Mouse (Mus musculus) T-helper 17 cell (primary cell): Measurements from ENCODE around the gene Rasgrf1.

Source experiments
- in situ Hi-C, 2 experiments: fragments of 300-600 bp; cut with MboI, MseI; formaldehyde crosslinking; loops; 1 replicate in 1 of 2; 2 replicates in 1 of 2; pipeline ENCODE4 v1.15.1; 2025; ENCODE audit warnings: high pct_unique_total_duplicates in 2 of 2

Rasgrf1 gene

DNA sequence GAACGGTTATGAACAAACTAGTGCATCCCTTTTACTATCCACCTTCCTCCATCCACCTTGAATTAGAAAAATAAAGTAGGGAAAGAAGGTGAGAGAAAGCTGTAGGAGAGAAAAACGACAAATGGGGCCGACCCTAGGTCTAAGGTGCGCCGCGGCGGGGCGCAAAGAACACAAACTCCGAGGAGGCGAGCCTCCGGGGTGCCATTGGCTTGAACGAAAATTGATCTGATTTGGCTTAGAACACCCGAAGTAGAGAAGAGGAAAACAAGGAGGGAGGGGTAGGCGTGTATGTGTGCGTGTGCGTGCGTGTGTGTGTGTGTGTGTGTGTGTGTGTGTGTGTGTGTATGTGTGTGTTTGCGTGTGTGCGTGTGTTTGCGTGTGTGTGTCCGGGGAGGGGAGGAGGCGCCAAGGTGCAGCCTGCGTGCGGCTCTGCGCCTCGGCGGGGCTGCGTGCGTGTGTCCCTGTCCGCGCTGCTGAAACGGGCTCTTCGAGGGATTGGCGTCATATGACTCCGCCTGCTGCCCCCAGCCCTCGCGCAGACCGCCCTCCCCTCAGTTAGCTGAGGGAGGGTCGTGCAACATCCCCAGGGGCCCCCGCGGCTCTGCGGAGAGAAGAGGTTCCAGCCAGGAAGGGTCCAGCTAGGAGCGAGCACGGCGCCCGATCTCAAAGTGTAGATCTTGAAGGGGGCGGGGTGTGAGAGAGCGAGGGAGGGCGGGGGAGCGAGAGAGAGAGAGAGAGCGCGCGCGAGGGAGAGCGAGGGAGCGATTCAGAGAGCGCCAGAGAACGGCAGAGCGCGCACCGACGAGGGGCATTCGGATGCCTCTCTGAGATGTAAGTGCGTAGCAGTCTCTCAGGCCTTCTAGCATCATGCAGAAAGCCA, at the start of gene Rasgrf1:
Gene Rasgrf1 (plus strand): TSS at position 778 of the 880 bp plus-strand sequence.
- in situ Hi-C loops: loop anchor here in 1 of 2 experiments (10.0 kb wide), 1 partner anchor 1925 kb away; no protein-coding TSS in a partner anchor

DNA sequence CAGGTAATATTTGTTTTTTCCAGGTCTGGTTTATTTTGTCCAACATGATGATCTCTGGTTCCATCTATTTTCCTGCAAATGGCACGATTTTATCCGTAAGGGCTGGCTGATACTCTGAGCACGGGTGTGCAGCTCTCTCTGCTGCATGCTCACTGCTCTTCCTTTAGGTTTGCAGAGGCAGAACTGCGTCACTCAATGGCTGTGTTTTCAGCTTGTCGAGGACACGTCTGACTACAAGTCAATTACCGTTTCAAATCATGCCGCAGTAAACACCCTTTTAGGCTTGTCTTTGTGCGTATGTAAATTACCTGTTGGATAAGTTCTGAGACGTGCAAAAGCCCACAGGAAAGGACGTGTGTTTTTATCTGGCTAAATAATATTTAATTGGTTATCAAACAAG, 49.6 kb upstream of the Rasgrf1 start:
- in situ Hi-C loops: no loop called here

DNA sequence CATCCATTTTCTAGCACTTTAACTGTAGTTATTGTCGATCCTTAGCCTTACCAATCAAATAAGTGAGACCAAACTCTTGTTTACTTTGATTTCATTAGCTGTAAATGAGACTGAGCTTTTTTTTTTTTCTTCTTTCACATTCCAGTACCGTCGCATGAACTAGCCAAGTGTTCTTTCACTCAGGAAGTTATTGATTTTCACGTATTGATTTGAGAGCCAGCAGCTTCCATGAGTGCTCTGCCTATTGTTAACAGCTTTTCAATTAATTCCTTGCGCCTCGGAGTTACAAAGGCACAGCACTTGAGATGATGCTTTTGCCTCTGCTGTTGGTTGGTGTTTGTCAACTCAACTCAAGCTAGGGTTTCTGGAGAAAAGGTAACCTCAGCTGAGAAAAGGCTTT, 49.1 kb upstream of the Rasgrf1 start:
- in situ Hi-C loops: no loop called here

DNA sequence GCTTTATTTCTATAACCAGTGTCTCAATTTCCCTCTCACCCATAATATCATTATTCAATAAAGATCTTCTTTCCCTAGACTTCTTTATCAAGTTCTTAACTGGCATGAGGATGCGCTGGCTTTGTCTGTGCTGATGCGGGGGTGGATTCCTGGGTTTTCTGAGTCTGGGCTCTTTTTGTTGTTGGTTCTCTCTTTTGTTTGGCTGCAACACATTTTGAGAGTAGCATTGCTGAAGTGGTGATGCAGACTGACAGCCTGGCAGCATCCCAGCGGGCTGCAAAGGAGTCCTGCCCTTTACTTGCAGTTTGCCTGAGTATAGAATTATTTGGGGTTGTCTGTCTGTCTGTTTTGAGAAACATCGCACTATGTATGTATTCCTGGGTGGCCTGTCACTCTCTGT, 42.6 kb upstream of the Rasgrf1 start:
- in situ Hi-C loops: no loop called here

DNA sequence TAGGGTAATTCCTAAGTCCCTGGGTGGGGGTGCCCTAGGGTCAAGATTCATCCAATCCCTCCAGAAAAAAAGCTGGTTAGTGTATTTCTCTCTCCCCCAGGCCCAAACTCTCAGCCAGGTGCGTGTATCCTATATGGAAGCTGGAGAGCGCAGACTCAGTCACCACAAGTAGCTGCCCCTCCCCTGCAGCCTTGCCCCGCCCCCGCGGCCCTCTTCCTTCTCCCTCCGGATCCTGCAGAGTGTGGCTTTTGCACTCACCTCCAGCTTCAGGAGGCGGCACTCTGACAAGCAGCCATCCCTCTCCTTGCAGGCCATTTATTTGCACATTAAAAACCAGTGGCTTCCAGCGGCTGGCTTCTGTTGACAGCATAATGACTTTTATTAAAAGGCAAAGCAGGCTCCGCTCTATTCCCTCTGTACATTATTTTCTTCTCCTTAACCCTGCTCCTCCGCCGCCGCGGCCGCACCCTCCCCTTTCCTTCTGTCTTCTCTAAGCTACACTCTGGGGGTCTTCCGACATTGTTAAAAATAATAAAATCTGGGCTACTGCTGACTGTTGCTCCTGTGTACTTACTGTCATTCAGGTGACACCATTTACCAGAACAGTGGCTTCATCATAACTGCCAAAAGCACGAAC, 41.5 kb upstream of the Rasgrf1 start:
- in situ Hi-C loops: no loop called here

DNA sequence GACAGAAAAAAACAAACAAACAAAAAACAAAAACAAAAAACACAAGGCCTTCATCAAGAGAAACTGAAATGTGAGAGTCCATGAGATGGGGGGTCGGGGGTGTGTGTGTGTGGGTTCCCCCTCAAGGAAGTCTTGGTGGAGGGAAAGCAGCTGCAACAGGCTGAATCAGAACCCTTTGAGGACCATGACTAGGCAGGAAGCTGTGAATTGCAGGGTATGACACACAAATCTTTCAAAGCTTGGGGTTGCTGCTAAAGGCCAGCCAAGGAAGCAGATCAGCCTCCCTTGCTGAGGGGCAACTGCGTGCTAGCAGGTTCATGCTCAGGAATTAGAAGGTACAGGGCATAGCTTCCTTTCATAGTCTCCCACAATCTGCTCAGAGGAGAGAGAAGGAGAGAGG, 40.1 kb upstream of the Rasgrf1 start:
- in situ Hi-C loops: no loop called here

DNA sequence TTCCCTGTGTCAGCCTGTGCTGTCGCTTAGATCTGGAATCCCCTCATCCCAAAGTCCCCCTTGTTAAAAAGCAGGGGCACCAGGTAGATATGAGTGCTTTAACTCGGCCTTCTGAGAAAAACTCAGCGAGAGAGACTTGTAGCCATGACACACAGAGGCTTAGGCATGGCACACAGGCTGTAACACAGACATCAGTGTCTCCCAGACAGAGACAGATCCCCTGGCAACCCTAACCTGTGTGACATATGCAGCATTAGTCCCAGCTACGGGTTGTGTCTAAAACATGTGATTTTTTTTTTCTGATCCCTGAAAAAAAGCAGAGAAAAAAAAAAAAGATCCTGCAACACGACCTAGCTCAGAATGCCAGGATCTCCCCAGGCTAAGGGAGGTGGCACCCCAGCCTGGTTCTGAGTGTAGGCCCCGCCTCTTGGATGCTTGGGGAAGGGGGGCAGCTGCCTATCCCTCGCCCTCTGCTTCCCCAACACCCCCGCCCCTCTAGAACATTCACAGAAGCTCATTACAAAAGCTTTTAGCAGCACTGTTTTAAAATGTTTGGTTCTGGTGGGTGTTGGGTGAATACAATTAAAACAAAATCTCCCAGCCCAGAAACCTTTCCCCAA, 39.1 kb upstream of the Rasgrf1 start:
- in situ Hi-C loops: no loop called here

DNA sequence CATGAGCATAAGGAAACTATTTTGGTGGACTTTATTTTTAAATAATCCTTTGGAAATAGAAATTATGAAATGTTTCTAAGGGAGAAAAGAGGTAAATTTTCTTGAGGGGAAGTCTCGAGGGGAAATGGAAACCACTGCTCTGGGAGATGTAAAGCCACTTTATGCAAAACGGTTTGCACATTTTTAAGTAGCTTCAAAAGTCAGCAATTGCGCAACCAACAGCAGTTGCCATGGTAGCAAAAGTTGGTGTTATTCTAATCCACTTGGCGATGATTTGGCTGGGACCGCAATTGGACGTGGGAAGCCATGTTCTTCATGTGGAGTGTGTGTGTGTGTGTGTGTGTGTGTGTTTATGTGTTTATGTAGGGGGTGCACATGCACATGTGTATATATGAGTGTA, 37.6 kb upstream of the Rasgrf1 start:
- in situ Hi-C loops: no loop called here

DNA sequence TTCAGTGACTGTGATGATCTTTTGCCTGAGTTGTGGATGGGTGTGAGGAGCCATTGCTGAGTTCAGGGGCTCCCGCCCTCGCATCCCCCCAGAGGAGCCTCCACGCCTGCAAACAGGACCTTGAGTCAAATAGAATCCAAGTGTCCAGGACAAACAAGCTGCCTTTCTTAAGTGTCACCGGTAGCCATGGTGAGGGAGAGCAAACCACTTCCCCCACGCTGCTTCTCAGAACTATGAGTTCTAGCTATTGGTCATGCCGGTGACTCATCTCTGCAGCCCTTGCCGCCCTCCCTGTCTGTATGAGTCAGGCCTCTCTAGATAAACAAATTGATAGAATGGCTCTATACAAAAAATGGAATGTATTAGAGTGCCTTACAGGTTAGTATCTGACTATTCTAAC, 35.3 kb upstream of the Rasgrf1 start:
- in situ Hi-C loops: no loop called here

DNA sequence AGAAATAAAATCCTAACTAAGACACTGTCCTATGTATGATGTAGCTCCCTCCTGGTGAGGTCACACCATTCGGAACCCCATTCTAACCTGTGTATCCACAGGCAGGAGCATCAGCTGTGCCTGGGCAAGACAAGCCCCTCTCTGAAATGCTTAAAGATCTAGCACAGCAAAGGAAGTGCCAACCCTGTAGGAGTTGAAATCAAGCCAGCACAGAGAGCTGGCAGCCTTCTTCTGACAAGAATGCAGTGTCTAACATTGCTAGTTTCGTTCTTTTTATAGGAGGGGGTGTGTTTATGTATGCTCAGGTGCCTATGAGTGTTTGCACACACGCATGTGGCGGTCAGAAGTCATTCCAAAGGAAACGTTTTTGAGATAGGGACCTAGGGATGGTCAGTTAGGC, 34.2 kb upstream of the Rasgrf1 start:
- in situ Hi-C loops: loop anchor here in 1 of 2 experiments (25.0 kb wide), 1 partner anchor 1487 kb away; the partner anchor contains the start of genes Zic1 and Zic4

DNA sequence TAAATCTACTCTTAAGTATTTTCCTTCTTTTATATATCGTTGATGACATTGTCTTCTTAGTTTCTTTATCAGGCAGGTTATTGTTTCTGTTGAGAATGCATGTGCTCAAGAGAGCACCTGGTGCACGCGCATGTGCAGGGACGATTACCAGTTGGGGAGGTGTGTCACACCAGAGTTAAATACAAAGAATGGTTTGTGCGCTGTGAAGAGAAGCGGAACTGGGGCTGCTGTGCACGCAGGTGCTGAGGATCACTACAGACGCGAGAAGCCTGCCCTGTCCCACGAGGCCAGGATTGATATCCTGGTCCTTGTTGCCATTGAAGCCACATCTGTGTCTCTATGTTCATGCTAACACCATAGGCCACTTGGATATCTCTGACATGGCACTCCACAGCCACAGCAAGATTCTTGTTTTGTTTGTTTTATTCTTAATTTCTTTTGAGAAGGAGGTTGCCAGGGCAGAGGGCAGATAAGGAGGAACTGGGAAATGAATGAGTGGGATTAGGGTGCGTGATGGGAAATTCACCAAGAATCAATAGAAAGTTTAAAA, 31.2 kb upstream of the Rasgrf1 start:
- in situ Hi-C loops: loop anchor here in 1 of 2 experiments (25.0 kb wide), 1 partner anchor 1484 kb away; the partner anchor contains the start of genes Zic1 and Zic4

DNA sequence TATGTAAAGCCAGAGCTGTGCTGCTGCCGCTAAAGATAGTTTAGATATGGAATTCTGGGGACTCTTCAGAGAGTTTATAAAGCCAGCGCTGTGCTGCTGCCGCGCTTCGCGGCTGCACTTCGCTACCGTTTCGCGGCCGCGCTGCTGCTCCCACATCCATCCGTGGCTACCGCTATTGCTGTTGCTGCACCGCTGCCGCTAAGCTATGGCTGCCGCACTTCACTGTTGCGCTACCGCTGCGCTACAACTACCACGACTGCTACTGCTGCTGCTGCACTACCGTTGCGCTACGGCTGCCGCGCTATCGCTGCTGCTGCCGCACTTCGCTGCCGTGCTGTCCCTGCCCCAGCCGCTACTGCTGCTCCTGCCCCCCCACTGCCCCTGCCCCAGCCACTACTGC, 30.1 kb upstream of the Rasgrf1 start:
- in situ Hi-C loops: loop anchor here in 1 of 2 experiments (25.0 kb wide), 1 partner anchor 1483 kb away; the partner anchor contains the start of genes Zic1 and Zic4

DNA sequence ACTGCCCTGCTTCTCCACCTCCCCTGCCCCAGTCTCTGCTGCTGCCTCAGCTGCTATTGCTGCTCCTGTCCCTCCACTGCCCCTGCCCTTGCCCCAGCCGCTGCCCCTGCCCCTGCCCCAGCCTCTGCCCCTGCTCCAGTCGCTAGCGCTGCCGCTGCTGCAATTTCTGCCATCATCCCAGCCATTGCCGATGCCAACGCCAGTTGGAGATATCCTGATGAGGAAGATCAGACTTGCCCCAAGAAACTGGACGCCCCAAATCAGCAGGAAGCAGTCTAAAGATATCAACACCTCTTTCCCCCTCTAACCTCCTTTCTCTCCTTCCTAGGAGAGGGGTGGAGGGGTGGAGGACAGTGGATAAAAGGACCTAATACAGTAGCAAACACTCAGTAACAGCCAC, 28.2 kb upstream of the Rasgrf1 start:
- in situ Hi-C loops: loop anchor here in 1 of 2 experiments (25.0 kb wide), 1 partner anchor 1481 kb away; the partner anchor contains the start of genes Zic1 and Zic4

DNA sequence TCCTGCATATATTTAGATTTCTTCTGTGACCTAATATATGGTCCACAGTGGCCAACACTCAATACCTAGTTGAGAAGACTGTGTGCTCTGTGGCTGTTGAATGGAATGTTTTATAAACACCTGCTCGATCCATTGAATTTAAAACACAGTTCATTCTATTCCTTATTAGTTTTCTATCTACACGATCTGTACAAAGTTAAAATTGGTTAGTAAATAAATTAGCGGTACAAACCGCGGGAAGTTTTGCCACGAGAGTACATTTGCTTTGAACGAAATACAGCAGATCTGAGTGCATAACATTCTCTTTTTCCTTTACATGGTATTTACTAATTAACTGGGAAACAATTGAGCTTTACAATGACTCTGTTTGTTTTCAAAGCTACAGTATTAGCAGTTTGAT, 27.1 kb upstream of the Rasgrf1 start:
- in situ Hi-C loops: loop anchor here in 1 of 2 experiments (25.0 kb wide), 1 partner anchor 1480 kb away; the partner anchor contains the start of genes Zic1 and Zic4

DNA sequence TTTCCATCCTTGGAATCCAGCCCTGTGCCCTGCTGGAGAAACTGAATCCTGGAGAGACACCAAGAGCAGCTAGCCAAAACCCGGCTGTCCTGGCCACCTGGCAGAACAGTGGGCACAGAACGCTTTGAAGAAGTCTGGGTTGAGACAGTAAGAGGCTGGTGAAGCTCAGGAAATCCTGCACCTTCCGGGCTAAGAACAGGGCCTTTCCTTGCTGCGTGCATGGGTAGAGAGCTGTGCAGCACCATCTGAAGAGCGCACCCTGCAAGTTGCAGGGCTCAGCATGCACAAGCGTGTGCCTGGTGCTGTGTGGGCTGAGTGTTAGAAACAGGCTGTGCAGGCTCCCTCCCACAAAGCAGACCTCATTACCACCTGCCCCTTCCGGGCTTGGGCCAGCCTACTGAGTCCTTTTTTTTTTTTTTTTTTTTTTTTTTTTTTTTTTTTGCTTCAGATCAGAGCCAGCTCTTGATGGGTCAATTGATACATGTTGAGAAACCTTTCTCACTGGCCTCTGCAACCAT, 23.9 kb upstream of the Rasgrf1 start:
- in situ Hi-C loops: loop anchor here in 1 of 2 experiments (25.0 kb wide), 1 partner anchor 1477 kb away; the partner anchor contains the start of genes Zic1 and Zic4

DNA sequence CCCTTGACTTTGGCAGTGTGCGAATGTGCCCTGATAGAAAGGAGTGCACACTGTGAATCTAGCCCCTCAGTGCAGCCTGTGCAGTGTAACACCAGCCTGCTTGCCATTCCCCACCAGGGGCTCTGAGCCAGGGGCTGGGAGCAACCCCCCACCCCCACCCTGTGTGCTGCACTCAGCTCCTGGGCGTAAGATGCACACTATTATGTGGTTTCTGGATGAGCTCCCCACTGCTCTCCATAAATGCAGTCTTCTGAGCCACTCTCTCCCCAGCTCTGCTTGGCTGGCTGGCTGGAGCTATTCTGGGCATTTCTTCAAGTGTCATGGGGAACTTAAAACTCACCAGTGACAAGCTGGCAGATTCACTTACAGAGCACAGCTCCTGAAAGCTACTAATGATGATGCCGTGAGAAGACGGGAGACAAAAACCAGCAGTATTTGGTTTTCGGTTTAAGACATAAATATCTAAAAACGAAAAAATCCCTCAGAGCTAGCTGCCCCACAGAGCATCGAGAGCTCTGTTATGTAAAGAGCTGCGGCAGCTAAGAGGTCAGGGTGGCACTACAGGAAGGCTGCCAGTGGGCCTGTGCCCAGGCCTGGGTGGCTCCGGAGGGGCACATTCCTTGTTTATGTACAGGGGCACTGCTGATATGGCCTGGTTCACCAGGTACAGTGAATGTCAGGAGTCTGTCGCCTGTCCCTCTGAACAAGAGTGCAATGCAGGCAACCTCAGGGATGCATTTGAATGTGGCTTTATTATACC, 18.0 kb upstream of the Rasgrf1 start:
- in situ Hi-C loops: loop anchor here in 1 of 2 experiments (25.0 kb wide), 1 partner anchor 1471 kb away; the partner anchor contains the start of genes Zic1 and Zic4

DNA sequence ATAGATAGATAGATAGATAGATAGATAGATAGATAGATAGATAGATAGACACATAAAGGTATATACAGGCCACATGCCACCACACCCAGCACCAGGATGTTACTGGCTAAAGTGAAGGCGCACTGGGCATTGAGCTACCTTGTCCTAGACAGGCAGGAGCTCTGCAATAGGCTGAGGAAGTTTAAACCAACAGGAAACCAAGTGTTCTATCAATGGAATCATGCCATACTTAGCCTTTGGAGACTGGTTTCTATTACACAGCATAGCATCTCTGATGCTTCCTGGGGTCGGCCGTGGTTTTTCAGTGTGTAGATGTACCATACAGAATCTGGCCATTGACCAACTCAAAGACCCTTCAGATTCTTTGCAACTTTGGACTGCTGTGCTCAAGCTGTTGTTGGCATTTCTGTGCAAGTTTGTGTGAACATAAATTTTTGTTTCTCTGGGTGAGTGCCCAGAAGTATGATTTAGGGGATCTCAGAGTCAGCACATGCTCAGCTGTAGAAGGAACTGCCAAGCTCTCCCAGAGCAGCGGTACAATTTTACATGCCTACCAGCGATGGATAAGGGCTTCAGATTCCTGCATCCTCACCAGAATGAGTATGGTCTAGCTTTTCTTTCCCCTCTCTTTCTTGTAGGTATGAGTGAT, 17.0 kb upstream of the Rasgrf1 start:
- in situ Hi-C loops: loop anchor here in 1 of 2 experiments (25.0 kb wide), 1 partner anchor 1470 kb away; the partner anchor contains the start of genes Zic1 and Zic4

DNA sequence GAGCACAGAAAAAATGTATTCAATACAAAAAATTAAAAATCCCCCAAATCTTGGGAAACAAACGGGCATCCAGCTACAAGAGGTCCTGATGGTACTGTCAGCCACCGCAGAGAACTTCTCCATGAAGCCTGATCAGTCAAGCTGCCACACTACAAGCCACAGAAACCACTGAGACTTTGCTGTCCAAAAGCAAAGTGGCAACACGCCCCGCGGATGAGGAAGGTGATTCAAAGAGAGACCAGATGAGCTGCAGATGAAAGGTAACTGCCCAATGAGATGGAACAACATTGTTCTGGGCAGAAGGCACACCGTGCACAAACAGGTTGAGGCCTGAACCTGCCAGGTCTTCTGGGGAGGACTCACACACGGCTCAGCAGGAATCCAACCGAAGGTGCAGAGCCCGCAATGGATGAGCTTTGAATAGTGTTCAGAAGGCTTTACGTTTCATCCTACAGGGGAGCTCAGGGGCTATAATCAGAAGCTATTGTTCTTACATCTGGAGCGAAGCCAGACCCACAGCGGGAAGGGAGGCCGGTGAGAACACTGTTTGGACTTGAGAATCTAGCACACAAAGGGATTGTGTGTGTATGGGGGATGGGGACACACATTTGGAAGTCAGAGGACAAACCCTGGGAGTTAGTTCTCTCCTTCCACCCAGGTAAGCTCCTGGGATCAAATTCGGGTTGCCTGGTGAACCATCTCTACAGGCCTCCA, 9.4 kb upstream of the Rasgrf1 start:
- in situ Hi-C loops: no loop called here

DNA sequence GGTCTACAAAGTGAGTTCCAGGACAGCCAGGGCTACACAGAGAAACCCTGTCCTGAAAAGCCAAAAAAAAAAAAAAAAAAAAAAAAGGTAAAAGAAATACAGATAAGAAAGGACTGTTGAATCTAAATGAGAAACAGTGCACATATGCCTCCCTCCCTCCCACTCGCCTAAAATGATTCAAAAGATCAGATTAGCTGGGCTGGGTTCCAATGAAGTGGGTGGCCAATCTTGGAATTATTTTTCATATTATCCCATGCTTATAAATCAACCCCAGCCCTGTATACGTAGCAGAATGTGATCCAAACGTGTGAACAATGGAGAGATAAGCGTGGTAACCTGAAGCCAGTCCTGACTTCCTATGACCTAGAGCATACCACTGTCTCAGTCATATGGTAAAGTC, 8.5 kb upstream of the Rasgrf1 start:
- in situ Hi-C loops: no loop called here
